Mouse (Mus musculus) naive thymus-derived CD4-positive, alpha-beta T cell, adult 2 months (primary cell): ENCODE measurements around the gene Mup15.
"Not testable (repeated sequence)": the region's sequence is repeated elsewhere in the genome, so short reads cannot be mapped to it uniquely, and the experiment has no call there.

Experiments used
- DNase-seq: peaks from one replicate; pipeline ENCODE4 v3.0.0-alpha.2; 2011; ENCODE audit warnings: low read depth

Gene Mup15

GRCm38 (mm10) chr4:61439643-61440042 lies at the start of gene Mup15:
Gene Mup15 (minus strand): TSS chr4:61439743.
- not testable (repeated sequence) for DNase-seq
